Mouse (Mus musculus): ENCODE results near the gene Itga5. TPM values are rescaled to one million over a fixed set of nuclear protein-coding genes. Genes with fewer than 3 reads are reported as not detected.

Gene Itga5
- polyA plus RNA-seq, 1 experiment from 2014 or later, result 8.1 TPM

DNA sequence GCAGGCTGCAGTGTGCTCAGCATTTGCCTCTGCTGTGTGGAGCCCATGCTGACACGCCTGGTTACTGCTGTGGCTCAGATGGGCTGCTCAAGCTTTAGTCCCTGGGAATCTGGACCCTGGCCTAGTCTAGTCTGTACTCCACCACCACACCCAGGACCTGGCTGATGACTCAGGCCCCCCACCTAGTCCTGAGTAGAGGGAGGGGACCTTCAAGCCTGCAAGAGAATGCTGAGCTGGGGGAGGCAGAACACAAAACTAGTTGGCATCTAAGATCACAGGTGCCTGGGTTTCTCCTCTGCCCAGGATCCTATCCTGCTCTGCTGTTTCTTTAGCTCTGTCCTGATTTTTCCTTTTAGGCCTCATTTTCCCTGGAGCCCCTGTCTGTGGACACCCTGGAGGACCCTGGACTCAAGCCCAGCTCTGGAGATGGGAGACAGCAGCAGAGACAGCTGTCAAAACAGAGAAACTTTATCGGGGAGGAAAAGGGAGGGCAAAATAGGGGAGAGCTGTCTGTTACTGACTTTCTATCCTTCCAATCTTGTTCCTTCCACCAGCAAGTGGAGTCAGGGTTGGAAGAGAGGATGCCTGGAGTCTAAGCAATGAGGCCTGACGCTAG lies 48.3 kb downstream of the Itga5 start:
- Histone ChIP-seq H3K4me2 (replicated peaks) (no peak overlapping the region), H3K27me3 (ENCODE audit: control insufficient read depth, insufficient read depth, low read length) (no peaks in the 10 kb centered on the region), H3K4me1 (replicated peaks; ENCODE audit: control insufficient read depth, insufficient read depth, low read length) (peaks cover 25% of the 10 kb centered on the region; the same call in 1 of the 2 replicates), H3K9ac (no peak overlapping the region), H3K36me3 (replicated peaks; ENCODE audit: control insufficient read depth, insufficient read depth) (peaks cover 41% of the 10 kb centered on the region), H3K27ac (no peak overlapping the region), H3K4me3 (replicated peaks; ENCODE audit: low read length) (no peak overlapping the region), H3K9me3 (ENCODE audit: control insufficient read depth, low read length) (no peaks in the 10 kb centered on the region)
- WGBS, result 69% methylated on average over 3 of the region's 3 CpGs
- DNase-seq (ENCODE audit: low spot score) (no peak), ATAC-seq (ENCODE audit: low FRiP score) (no peak)

DNA sequence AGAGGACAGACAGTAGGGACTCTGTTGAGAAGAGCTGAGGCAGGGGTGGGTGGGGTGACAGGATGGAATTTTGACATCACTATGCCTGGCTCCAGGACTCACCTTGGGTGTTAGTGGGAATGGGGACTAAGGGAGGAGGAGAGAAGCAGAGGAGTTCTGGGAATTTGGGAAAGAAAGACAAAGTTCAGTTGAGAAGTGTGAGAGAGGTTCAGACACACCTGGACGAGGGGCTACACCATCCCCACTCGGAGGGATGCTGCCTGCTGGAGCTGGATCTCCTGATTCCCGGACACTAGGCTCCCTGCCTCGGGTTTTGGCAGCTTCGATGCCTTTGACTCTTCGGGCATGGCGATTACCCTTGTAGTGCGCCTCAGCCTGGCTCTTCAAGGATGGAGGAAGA lies 48.8 kb downstream of the Itga5 start:
- ATAC-seq (ENCODE audit: low FRiP score), result no peak
- no peak overlapping the region for H3K4me2 ChIP-seq (replicated peaks)
- no peak overlapping the region for H3K9ac ChIP-seq
- H3K4me1 ChIP-seq (replicated peaks; ENCODE audit: control insufficient read depth, insufficient read depth, low read length), result peaks cover 24% of the 10 kb centered on the region; the same call in 1 of the 2 replicates
- no peak overlapping the region for H3K4me3 ChIP-seq (replicated peaks; ENCODE audit: low read length)
- WGBS, result 91% methylated on average over 8 of the region's 8 CpGs
- peaks cover 41% of the 10 kb centered on the region for H3K36me3 ChIP-seq (replicated peaks; ENCODE audit: control insufficient read depth, insufficient read depth)
- no peaks in the 10 kb centered on the region for H3K9me3 ChIP-seq (ENCODE audit: control insufficient read depth, low read length)
- H3K27ac ChIP-seq, result no peak overlapping the region
- no peak for DNase-seq (ENCODE audit: low spot score)
- no peaks in the 10 kb centered on the region for H3K27me3 ChIP-seq (ENCODE audit: control insufficient read depth, insufficient read depth, low read length)

- H3K27me3 ChIP-seq (ENCODE audit: control insufficient read depth, insufficient read depth, low read length), result no peaks in the 10 kb centered on the region
- peaks cover 18% of the 10 kb centered on the region; the same call in 1 of the 2 replicates for H3K4me1 ChIP-seq (replicated peaks; ENCODE audit: control insufficient read depth, insufficient read depth, low read length)
- H3K27ac ChIP-seq, result no peak overlapping the region
- no peaks in the 10 kb centered on the region for H3K9me3 ChIP-seq (ENCODE audit: control insufficient read depth, low read length)
- no peak overlapping the region for H3K9ac ChIP-seq
- no peak overlapping the region for H3K4me3 ChIP-seq (replicated peaks; ENCODE audit: low read length)
- peaks cover 41% of the 10 kb centered on the region for H3K36me3 ChIP-seq (replicated peaks; ENCODE audit: control insufficient read depth, insufficient read depth)
- H3K4me2 ChIP-seq (replicated peaks), result no peak overlapping the region
- ATAC-seq (ENCODE audit: low FRiP score) (no peak), DNase-seq (ENCODE audit: low spot score) (no peak)
Observed at GRCm38 (mm10) chr15:103317120-103317519, 49.4 kb downstream of the Itga5 start.

GRCm38 (mm10) chr15:103315979-103316776 lies 50.4 kb downstream of the Itga5 start:
- H3K4me1 ChIP-seq (replicated peaks; ENCODE audit: control insufficient read depth, insufficient read depth, low read length), result peaks cover 9% of the 10 kb centered on the region; the same call in 1 of the 2 replicates
- no peak overlapping the region for H3K4me2 ChIP-seq (replicated peaks)
- no peak overlapping the region for H3K9ac ChIP-seq
- ATAC-seq (ENCODE audit: low FRiP score) (no peak), DNase-seq (ENCODE audit: low spot score) (no peak)
- H3K27ac ChIP-seq, result no peak overlapping the region
- H3K9me3 ChIP-seq (ENCODE audit: control insufficient read depth, low read length), result no peaks in the 10 kb centered on the region
- 80% methylated on average over 10 of the region's 10 CpGs for WGBS
- no peak overlapping the region for H3K4me3 ChIP-seq (replicated peaks; ENCODE audit: low read length)
- peaks cover 41% of the 10 kb centered on the region for H3K36me3 ChIP-seq (replicated peaks; ENCODE audit: control insufficient read depth, insufficient read depth)
- H3K27me3 ChIP-seq (ENCODE audit: control insufficient read depth, insufficient read depth, low read length), result no peaks in the 10 kb centered on the region

- 2% methylated on average over 18 of the region's 18 CpGs for WGBS
- H3K27ac ChIP-seq, result no peak overlapping the region
- peaks cover 41% of the 10 kb centered on the region for H3K36me3 ChIP-seq (replicated peaks; ENCODE audit: control insufficient read depth, insufficient read depth)
- no peaks in the 10 kb centered on the region for H3K9me3 ChIP-seq (ENCODE audit: control insufficient read depth, low read length)
- no peaks in the 10 kb centered on the region for H3K27me3 ChIP-seq (ENCODE audit: control insufficient read depth, insufficient read depth, low read length)
- 0 out of 2 replicates have a peak overlapping the region, but pooled peaks have one; percentile 29 for H3K9ac ChIP-seq
- peak overlapping the region; percentile 40 for H3K4me2 ChIP-seq (replicated peaks)
- peak overlapping the region; percentile 11; the same call in 1 of the 2 replicates for H3K4me3 ChIP-seq (replicated peaks; ENCODE audit: low read length)
- peaks cover 7% of the 10 kb centered on the region; the same call in 1 of the 2 replicates for H3K4me1 ChIP-seq (replicated peaks; ENCODE audit: control insufficient read depth, insufficient read depth, low read length)
- peak; percentile 77 for DNase-seq (ENCODE audit: low spot score)
- peak; percentile 72; the same call in 1 of the 2 replicates for ATAC-seq (ENCODE audit: low FRiP score)
Observed at GRCm38 (mm10) chr15:103315011-103315502, 51.5 kb downstream of the Itga5 start.

- Histone ChIP-seq H3K4me2 (replicated peaks) (peak overlapping the region; percentile 40), H3K4me3 (replicated peaks; ENCODE audit: low read length) (no peak overlapping the region), H3K27me3 (ENCODE audit: control insufficient read depth, insufficient read depth, low read length) (no peaks in the 10 kb centered on the region), H3K36me3 (replicated peaks; ENCODE audit: control insufficient read depth, insufficient read depth) (peaks cover 40% of the 10 kb centered on the region), H3K9ac (peak overlapping the region; percentile 39; the same call in 1 of the 2 replicates), H3K9me3 (ENCODE audit: control insufficient read depth, low read length) (no peaks in the 10 kb centered on the region), H3K27ac (no peak overlapping the region), H3K4me1 (replicated peaks; ENCODE audit: control insufficient read depth, insufficient read depth, low read length) (peaks cover 7% of the 10 kb centered on the region; the same call in 1 of the 2 replicates)
- ATAC-seq (ENCODE audit: low FRiP score) (0 out of 2 replicates have a peak, but pooled peaks have one; percentile 2), DNase-seq (ENCODE audit: low spot score) (no peak)
- WGBS, result 28% methylated on average over 21 of the region's 22 CpGs
Observed at GRCm38 (mm10) chr15:103314181-103314580, 52.4 kb downstream of the Itga5 start.

DNA sequence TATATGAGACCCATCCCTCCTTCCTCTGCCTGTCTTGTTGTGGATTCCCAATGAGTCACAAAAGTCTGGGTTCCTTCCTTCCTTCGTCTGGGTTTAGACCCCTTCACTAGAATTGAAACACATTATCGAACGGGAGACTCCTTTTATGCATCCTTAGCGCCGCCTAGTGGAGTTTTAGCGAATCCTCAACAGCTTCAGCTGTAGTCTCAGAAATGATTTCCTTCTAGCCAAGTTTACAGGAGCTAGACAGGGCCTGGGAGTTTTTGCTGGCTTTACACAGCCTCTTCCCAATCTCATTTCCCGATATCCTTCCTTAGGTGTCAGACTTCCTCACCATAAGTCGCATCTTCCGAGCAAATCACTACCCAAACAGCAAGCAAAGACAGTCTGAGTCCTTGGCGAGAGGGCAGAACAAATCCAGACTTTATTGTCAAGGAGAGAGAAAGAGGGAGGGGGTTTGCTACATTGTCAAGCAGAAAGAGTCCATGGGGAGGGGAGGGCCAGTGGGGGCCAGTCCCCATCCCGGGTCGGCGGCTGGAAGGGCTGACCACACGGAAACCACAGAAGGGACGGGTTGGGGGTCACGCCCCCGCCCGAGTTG lies 53.0 kb downstream of the Itga5 start:
- H3K27ac ChIP-seq, result peak overlapping the region; percentile 27; the same call in 1 of the 2 replicates
- 0 out of 2 replicates have a peak, but pooled peaks have one; percentile 3 for ATAC-seq (ENCODE audit: low FRiP score)

GRCm38 (mm10) chr15:103310365-103310910 lies 56.1 kb downstream of the Itga5 start, which contains the start of gene Gpr84:
Gpr84 (minus strand) TSS chr15:103310612.
- Histone ChIP-seq H3K36me3 (replicated peaks; ENCODE audit: control insufficient read depth, insufficient read depth) (peaks cover 4% of the 10 kb centered on the region; the same call in 1 of the 2 replicates), H3K27ac (no peak within 1 kb of the TSS), H3K9ac (no peak within 1 kb of the TSS), H3K27me3 (ENCODE audit: control insufficient read depth, insufficient read depth, low read length) (no peaks in the 10 kb centered on the region), H3K4me3 (replicated peaks; ENCODE audit: low read length) (no peak within 1 kb of the TSS), H3K9me3 (ENCODE audit: control insufficient read depth, low read length) (no peaks in the 10 kb centered on the region), H3K4me2 (replicated peaks) (no peak within 1 kb of the TSS), H3K4me1 (replicated peaks; ENCODE audit: control insufficient read depth, insufficient read depth, low read length) (peaks cover 27% of the 10 kb centered on the region)
- ATAC-seq (ENCODE audit: low FRiP score) (no peak), DNase-seq (ENCODE audit: low spot score) (no peak)
- WGBS, result 84% methylated on average over 6 of the region's 6 CpGs

More for the DNA sequence above, 53.0 kb downstream of the Itga5 start:
- H3K36me3 ChIP-seq (replicated peaks; ENCODE audit: control insufficient read depth, insufficient read depth), result peaks cover 35% of the 10 kb centered on the region
- peaks cover 12% of the 10 kb centered on the region for H3K4me1 ChIP-seq (replicated peaks; ENCODE audit: control insufficient read depth, insufficient read depth, low read length)
- no peak overlapping the region for H3K4me3 ChIP-seq (replicated peaks; ENCODE audit: low read length)
- no peak overlapping the region for H3K4me2 ChIP-seq (replicated peaks)
- H3K27me3 ChIP-seq (ENCODE audit: control insufficient read depth, insufficient read depth, low read length), result no peaks in the 10 kb centered on the region
- WGBS, result 10% methylated on average over 18 of the region's 18 CpGs
- H3K9ac ChIP-seq, result 0 out of 2 replicates have a peak overlapping the region, but pooled peaks have one; percentile 39
- H3K9me3 ChIP-seq (ENCODE audit: control insufficient read depth, low read length), result no peaks in the 10 kb centered on the region
- peak; percentile 89 for DNase-seq (ENCODE audit: low spot score)

All from hindbrain, embryonic 14.5 days (tissue).